Mouse (Mus musculus): ENCODE measurements around the gene Tbck.

The Tbck gene

GRCm38 (mm10) chr3:132835118-132835794 is 151.3 kb downstream of the Tbck start:
- CTCF ChIA-PET: no interaction called here

GRCm38 (mm10) chr3:132837134-132837533 is 153.2 kb downstream of the Tbck start:
- CTCF ChIA-PET: no interaction called here

- CTCF ChIA-PET: no interaction called here
Observed at GRCm38 (mm10) chr3:132838656-132839417, 154.9 kb downstream of the Tbck start.

- CTCF ChIA-PET: no interaction called here
Observed at GRCm38 (mm10) chr3:132839516-132839915, 155.6 kb downstream of the Tbck start.

- CTCF ChIA-PET: no interaction called here
Observed at GRCm38 (mm10) chr3:132842676-132843075, 158.7 kb downstream of the Tbck start.

GRCm38 (mm10) chr3:132849669-132850068 is 165.7 kb downstream of the Tbck start:
- CTCF ChIA-PET: no interaction called here

- CTCF ChIA-PET: no interaction called here
Observed at GRCm38 (mm10) chr3:132850431-132850830, 166.5 kb downstream of the Tbck start.

GRCm38 (mm10) chr3:132851417-132851816 is 167.5 kb downstream of the Tbck start:
- CTCF ChIA-PET: no interaction called here

GRCm38 (mm10) chr3:132851841-132852728 is 168.1 kb downstream of the Tbck start:
- CTCF ChIA-PET: no interaction called here

GRCm38 (mm10) chr3:132854271-132854670 is 170.3 kb downstream of the Tbck start:
- CTCF ChIA-PET: no interaction called here

- CTCF ChIA-PET: no interaction called here
Observed at GRCm38 (mm10) chr3:132855458-132856212, 171.7 kb downstream of the Tbck start.

- CTCF ChIA-PET: no interaction called here
Observed at GRCm38 (mm10) chr3:132856651-132857050, 172.7 kb downstream of the Tbck start.

GRCm38 (mm10) chr3:132858849-132859248 is 174.9 kb downstream of the Tbck start:
- CTCF ChIA-PET: no interaction called here

- CTCF ChIA-PET: no interaction called here
Observed at GRCm38 (mm10) chr3:132859573-132859972, 175.6 kb downstream of the Tbck start.

GRCm38 (mm10) chr3:132860796-132861195 is 176.9 kb downstream of the Tbck start:
- CTCF ChIA-PET: no interaction called here

GRCm38 (mm10) chr3:132863843-132864242 is 179.9 kb downstream of the Tbck start:
- CTCF ChIA-PET: no interaction called here

- CTCF ChIA-PET: no interaction called here
Observed at GRCm38 (mm10) chr3:132864329-132864919, 180.5 kb downstream of the Tbck start.

- CTCF ChIA-PET: no interaction called here
Observed at GRCm38 (mm10) chr3:132864986-132865385, 181.0 kb downstream of the Tbck start.

GRCm38 (mm10) chr3:132865596-132865995 is 181.7 kb downstream of the Tbck start:
- CTCF ChIA-PET: no interaction called here

- CTCF ChIA-PET: no interaction called here
Observed at GRCm38 (mm10) chr3:132866984-132867383, 183.0 kb downstream of the Tbck start.

- CTCF ChIA-PET: no interaction called here
Observed at GRCm38 (mm10) chr3:132868838-132869237, 184.9 kb downstream of the Tbck start.

- CTCF ChIA-PET: no interaction called here
Observed at GRCm38 (mm10) chr3:132870079-132870478, 186.1 kb downstream of the Tbck start.

Measured in spleen, embryonic (tissue).